Mouse (Mus musculus) left cerebral cortex, adult 8-10 months (tissue): ENCODE data around the gene Thpo. TPM values are rescaled to one million over a fixed set of nuclear protein-coding genes. Genes with fewer than 3 reads are reported as not detected.

ENCODE experiments used
- total RNA-seq, 4 experiments: library from RNA; stranded (reverse); gene quantifications; 2 replicates each; pipeline ENCODE4 v1.2.4; 2022

The Thpo gene
- total RNA-seq, 4 experiments from 2014 or later: 5.2 to 7.2 (median 5.8) TPM

Other genes starting within 250 kb of the Thpo start
- gene Eif2b5, start 235.7 kb downstream of the Thpo start, total RNA-seq: 10 to 100 TPM; 57.3 to 62.6 (median 59.3) TPM
- 10 to 100 TPM; 50.6 to 55.9 (median 54.9) TPM for gene Dvl3, start 217.5 kb downstream of the Thpo start, total RNA-seq
- gene Ap2m1, start 199.0 kb downstream of the Thpo start, total RNA-seq: 100 to 1,000 TPM; 794 to 854 (median 817) TPM
- 100 to 1,000 TPM; 102 to 130 (median 119) TPM for gene Abcf3, start 185.9 kb downstream of the Thpo start, total RNA-seq
- gene Vwa5b2, start 145.0 kb downstream of the Thpo start, total RNA-seq: 10 to 100 TPM; 51.3 to 65.5 (median 57.9) TPM
- 1 to 10 TPM; 1.1 to 2.3 (median 1.7) TPM for gene Eef1akmt4, start 122.9 kb downstream of the Thpo start, total RNA-seq
- under 1 TPM in 2 of 4 experiments, not detected in 2; 0.42 to 0.73 TPM for gene Gm49333, start 122.9 kb downstream of the Thpo start, total RNA-seq
- 10 to 100 TPM in 3 of 4 experiments, 1 to 10 TPM in 1; 8.1 to 15.5 (median 12.3) TPM for gene Alg3, start 122.8 kb downstream of the Thpo start, total RNA-seq
- gene Camk2n2, start 113.2 kb downstream of the Thpo start, total RNA-seq: 100 to 1,000 TPM; 145 to 169 (median 150) TPM
- gene Ece2, start 104.7 kb downstream of the Thpo start, total RNA-seq: 10 to 100 TPM; 28.2 to 33.5 (median 30.5) TPM
- 100 to 1,000 TPM; 222 to 245 (median 230) TPM for gene Psmd2, start 82.9 kb downstream of the Thpo start, total RNA-seq
- 100 to 1,000 TPM; 253 to 267 (median 263) TPM for gene Eif4g1, start 66.2 kb downstream of the Thpo start, total RNA-seq
- gene Fam131a, start 41.3 kb downstream of the Thpo start, total RNA-seq: 100 to 1,000 TPM; 271 to 291 (median 283) TPM
- gene Polr2h, start 16.8 kb downstream of the Thpo start, total RNA-seq: 10 to 100 TPM; 19.6 to 26.6 (median 21.2) TPM
- gene Clcn2, start 16.8 kb downstream of the Thpo start, total RNA-seq: 10 to 100 TPM; 63.2 to 75.5 (median 71.9) TPM
- gene Chrd, start 1.4 kb downstream of the Thpo start, total RNA-seq: 10 to 100 TPM; 26.7 to 42.0 (median 32.0) TPM